Mouse (Mus musculus) heart, adult 18-20 months (tissue): Measurements from ENCODE around the gene Ralgapa1. TPM values are rescaled to one million over a fixed set of nuclear protein-coding genes. Genes with fewer than 3 reads are reported as not detected.

Experiments used
- DNase-seq, 2 experiments: peaks; one replicate each; pipeline ENCODE4 v3.0.0; 2021 to 2022; ENCODE audit warnings: mixed read lengths in 1 of 2
- long read RNA-seq, 2 experiments: library from polyadenylated mRNA; stranded (forward); transcript quantifications; one replicate each; pipeline ENCODE4 v2.0.0; 2021
- total RNA-seq, 2 experiments: library from RNA; stranded (reverse); gene quantifications; 2 replicates each; pipeline ENCODE4 v1.2.3; 2021

Gene Ralgapa1
- total RNA-seq = 10 to 100 TPM; 51.1 to 60.4 TPM
- long read RNA-seq, experiment 1, partial matches to known transcripts = 4 of 8 reads
- long read RNA-seq, experiment 1, other reads (novel, unspliced or antisense) = 4 of 8 reads
- long read RNA-seq, experiment 2, partial matches to known transcripts = 1 of 7 reads
- long read RNA-seq, experiment 2, other reads (novel, unspliced or antisense) = 6 of 7 reads

DNA sequence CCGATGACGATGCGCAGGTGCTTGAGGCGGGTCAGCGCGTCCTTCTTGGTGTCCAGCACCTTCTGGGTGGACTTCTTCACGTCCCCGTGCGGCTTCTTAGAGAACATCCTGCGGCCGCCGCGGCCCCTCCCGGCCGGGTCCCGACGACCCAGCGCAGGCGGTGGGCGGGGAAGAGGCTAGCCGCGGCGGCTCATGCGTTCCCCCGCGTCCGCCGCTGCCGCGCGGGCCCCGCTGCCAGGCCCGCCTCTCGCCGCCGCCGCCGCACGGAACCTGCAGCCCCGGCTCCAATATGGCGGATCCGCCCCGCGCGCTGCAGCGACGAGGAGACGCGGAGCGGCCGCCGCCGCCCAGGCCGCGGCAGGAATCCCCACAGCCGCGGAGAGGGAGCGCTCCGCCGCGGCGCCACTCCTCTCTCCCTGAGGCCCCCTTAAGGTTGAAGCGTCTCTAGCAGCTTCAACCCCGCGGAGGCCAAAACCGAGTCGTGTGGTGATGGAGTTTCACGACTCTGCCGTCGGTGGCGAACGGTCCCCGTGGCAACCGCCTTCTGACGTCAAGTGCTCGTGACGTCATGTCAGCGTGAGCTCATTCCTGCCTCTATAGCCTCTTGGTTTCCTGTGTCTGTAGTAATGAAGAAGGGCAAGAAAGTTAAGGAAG, at the start of gene Ralgapa1:
Gene Ralgapa1, minus strand, starts transcription at position 507 of the 654 bp plus-strand sequence.
- peak; percentile 88 to 92 for DNase-seq

- no peak for DNase-seq
These were observed 48.8 kb upstream of the Ralgapa1 start for GRCm38 (mm10) chr12:55869622-55870322.

DNA sequence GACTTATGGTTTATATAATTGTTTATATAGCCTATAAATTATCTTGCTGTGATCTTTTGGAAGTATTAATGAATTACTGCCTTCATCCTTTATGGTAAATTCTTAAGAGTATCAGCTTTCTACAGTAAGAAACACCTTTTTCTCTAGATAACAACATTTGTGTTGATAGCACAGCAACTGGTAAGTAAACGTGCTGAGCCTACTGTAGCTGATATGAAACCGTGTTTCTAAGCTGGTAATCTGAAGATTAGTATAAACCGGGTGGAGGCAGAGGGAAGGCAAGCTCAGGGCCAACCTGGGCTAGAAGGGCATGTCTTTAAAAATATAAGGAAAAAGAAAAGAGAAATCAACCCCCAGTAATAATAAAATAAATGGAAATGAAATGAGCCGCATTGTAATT, 46.8 kb upstream of the Ralgapa1 start:
- DNase-seq = no peak

DNA sequence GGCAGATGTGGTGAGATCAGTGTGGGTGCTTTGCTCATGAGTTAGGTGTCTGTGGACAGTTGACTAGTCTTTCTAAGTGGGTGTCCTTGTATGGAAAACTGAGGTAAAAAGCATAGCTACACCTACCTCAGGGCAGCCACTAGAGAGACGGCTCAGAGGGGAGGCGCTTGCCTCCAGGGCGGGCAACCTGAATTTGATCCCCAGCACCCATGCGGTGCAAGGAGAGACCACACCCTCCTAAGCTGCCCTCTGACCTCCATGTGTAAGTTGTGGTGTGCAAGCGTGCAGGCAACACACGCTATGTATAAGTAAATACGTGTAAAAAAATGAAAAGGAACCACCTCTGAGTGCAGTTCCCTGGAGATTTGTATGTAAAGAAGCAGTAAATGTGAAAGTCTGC, 39.7 kb upstream of the Ralgapa1 start:
- DNase-seq = no peak

DNA sequence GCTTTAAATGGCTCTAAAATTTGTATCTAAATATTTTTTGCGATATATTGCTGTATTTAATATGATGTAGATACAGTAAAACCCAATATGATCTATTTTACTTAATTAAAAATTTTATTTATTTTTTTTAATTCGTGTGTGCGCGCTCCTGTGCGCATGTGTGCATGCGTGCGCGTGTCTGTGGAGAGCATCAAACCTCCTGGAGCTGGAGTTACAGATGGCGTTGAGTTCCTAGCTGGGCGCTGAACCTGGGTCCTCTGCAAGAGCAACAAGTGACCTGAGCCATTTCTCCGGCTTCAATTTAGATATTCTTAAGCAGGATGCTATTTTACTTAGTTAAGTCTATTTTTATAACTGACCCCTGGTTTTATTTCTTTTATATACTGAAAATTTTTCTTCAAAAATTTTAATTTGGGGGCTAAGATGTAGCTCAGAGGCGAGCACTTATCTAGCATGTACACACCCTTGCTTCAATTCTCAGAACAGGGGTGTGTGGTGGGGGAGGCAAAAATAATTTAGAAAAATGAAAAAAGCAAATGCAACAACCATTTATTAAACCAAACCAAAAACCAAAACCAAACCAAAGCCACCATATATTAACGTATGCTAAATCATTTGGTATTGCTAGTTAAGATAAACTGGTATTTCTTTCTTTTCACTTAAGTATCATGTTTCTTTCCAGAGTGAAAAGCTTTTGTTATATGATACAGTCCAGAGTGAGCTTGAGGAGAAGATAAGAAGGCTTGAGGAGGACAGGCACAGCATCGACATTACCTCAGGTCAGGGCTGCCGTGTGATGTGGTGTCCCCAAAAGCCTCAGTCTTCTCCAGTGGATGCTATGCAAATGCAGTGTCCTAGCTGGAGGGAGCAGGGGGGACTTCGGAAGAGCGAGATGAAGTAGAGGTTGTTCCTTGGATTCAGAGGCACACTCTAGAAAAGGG, 38.7 kb upstream of the Ralgapa1 start:
- no peak for DNase-seq

GRCm38 (mm10) chr12:55850650-55851049, 29.7 kb upstream of the Ralgapa1 start:
- DNase-seq = no peak

GRCm38 (mm10) chr12:55847851-55848250, 26.9 kb upstream of the Ralgapa1 start:
- DNase-seq = no peak

GRCm38 (mm10) chr12:55846741-55847140, 25.8 kb upstream of the Ralgapa1 start:
- peak in 1 of 2 experiments; percentile 20 for DNase-seq

GRCm38 (mm10) chr12:55837495-55837894, 16.5 kb upstream of the Ralgapa1 start:
- DNase-seq = no peak

DNA sequence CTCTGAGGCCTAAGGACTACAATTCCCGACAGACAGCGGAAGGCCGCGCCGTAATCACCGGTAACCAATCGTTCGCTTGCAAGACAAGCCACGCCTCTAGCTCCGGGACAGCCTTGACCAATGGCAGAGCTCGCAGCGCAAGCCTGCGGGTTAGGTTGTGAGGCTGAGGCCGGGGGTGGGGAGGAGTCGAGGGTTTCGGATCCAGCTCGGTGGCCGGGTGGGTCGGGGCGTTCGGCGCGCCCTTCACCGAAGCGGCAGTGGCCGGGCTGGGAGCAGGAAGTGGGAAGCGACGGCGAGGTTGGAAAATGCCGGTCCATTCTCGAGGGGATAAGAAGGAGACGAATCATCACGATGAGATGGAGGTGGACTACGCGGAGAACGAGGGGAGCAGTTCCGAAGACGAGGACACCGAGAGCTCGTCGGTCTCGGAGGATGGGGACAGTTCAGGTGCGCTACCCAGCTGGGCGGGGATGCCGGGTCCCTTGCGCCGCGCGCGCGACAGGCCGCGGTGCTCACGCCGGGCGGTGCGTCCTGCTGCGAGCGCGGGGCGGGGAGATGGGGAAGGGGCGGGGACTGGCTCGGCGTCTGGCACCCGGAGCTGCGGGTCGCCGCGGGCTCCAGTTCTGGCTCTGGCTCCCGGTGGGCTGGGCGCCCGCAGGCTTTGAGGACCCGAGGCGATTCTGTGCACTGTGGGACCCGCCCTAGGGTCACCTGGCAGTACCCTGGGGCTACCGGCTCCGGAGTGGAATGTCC, 15.4 kb upstream of the Ralgapa1 start, which contains the start of gene Brms1l:
Gene Brms1l, plus strand, starts transcription at position 126 of the 753 bp plus-strand sequence.
- peak; percentile 94 to 98 for DNase-seq

DNA sequence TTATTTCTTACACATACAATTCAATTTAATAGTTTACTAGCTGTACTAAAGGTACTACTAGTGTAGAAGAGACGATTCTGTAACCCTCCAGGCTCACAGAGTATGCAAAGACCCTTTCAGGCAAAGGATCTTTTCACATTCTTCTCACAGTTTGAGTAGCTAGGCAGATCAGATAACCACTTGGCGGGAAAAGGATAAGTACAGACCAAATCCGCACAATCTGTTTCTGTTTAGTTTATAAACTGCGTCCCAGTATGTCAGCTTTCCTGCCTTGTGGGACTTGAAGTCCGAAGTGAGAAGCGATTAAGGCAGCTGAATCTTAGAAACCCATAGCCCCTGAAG, 14.9 kb upstream of the Ralgapa1 start:
- DNase-seq = no peak

DNA sequence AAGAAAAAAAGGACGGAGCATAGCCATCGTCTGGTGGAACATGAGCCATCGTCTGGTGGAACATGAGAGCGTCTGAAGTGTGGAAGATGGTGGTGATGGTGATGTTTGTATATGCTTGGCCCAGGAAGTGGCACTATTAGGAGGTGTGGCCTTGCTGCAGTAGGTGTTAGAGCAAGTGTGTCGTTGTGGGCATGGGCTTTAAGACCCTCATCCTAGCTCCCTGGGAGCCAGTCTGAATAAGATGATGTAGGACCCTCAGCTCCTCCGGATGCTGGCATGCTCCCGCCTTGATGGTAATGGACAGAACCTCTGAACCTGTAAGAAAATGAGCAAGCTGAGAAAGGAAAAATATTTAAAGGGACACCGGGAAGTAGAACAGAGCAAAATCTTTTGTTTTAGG, 13.9 kb upstream of the Ralgapa1 start:
- no peak for DNase-seq

DNA sequence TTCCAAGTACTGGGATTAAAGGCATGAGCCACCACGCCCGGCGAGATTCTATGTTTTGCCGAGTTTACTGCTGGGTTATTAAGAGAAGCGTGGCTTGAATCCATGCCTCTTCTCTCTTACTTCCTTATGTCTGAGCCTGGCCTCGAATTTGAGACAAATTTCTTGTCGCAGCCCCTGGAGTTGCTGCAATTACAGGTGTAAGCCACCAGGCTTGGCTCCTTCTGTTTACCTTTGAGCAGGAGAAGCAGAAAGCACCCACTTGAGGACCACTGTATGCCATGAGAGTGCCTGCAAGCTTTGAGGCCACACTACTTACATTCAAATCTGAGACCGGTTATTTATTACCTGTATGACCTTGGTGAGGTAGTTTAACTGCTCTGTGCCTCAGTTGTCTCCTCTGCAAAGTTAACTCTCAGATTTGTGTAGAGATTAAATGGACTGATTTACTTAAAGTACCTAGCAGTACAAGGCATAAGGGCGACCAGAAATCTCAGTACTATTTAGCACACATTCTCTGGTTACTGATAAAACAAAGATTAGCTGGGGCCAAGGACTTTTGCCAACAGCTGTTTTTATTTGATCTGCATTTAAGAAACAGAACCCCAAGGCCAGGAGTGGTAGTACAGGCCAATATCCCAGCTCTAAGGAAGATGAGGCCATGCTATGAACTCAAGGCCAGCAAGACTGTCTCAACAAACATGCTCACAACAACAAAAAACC, 13.1 kb upstream of the Ralgapa1 start:
- DNase-seq = no peak

- no peak for DNase-seq
These were observed 12.0 kb upstream of the Ralgapa1 start for GRCm38 (mm10) chr12:55832961-55833360.

DNA sequence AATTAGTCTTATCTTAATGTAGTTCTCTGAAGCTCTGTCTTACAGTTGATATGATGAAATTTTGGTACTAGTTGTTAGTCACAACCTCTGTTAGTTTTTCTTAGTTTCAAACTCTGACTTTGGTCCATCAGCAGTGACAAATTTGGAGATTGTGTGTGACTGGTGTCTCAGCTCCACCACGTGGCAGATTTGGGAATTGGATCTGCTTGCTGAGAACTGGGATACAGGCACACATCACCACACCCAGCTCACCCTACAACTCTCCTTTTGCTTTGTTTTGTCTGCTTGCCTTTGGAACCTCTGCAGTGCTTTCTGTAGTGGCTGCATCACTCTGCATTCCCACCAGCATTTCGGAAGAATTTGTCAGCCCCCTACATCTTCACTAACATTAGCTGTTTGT, 10.1 kb upstream of the Ralgapa1 start:
- peak; percentile 69 to 92 for DNase-seq

DNA sequence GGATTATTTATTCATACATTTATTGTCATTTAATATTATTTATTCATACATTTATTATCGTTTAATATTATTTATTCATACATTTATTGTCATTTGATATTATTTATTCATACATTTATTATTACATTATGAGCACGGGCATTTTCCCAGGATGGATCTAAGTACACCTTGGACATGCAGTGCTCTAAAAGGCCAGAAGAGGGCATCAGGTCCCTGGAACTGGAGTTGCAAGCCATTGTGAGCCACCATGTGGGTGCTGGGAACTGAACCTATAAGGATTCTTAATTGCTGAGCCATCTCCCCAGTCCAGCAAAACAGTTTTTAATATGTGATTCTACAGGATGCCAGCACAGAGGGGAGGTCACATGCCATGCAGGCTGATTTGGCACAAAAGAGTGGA, 4.6 kb upstream of the Ralgapa1 start:
- DNase-seq = no peak

DNA sequence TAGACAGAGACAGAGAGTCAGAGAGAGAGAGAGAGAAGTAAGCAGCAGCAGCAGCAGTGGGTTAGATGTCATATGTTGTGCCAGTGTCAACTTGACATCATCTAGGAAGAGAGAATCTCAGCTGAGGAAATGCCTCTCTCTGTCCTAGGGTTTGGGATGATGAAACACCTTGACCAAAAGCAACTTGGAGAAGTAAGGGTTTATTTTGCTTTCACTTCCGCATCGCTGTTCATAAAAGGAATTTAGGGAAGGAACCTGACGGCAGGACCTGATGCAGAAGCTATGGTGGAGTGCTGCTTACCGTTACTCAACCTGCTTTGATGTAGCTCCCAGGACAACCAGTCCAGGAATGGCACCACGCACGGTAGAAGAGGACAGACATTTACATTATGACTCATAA, 3.1 kb upstream of the Ralgapa1 start:
- DNase-seq = no peak

GRCm38 (mm10) chr12:55820119-55820660, 777 bp downstream of the Ralgapa1 start:
- peak; percentile 77 for DNase-seq

GRCm38 (mm10) chr12:55816488-55816887, 4.5 kb downstream of the Ralgapa1 start:
- no peak for DNase-seq

- DNase-seq = peak in 1 of 2 experiments; percentile 22
These were observed 15.9 kb downstream of the Ralgapa1 start for GRCm38 (mm10) chr12:55805035-55805434.

- no peak for DNase-seq
These were observed 19.8 kb downstream of the Ralgapa1 start for GRCm38 (mm10) chr12:55801131-55801530.
